Mouse (Mus musculus) right cerebral cortex, adult 2 months (tissue): Measurements from ENCODE around the gene Tas2r124.

Experiments
- DNase-seq, 2 experiments: peaks; one replicate each; pipeline ENCODE4 v3.0.0; 2021 to 2022; ENCODE audit warnings: low spot score in 2 of 2

Gene Tas2r124

DNA sequence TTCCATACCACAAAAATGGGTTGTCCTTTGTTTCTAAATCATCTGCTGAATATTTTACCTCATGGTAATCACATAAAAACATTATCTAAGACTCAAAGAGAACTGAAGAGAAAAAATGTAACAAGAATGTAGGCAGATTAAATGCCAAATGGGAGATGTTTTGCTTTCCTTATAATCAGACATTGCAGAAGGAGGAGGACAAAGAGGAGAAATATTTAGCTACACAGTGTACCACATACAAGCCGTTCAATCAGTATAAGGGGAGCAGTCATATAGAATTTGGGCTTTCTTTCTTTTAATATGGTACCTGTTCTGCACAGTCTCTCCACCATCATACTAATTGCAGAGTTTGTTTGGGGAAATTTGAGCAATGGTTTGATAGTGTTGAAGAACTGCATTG lies at the start of gene Tas2r124:
TSS of gene Tas2r124 (plus strand) at position 301 of the 400 bp plus-strand sequence.
- no peak for DNase-seq

DNA sequence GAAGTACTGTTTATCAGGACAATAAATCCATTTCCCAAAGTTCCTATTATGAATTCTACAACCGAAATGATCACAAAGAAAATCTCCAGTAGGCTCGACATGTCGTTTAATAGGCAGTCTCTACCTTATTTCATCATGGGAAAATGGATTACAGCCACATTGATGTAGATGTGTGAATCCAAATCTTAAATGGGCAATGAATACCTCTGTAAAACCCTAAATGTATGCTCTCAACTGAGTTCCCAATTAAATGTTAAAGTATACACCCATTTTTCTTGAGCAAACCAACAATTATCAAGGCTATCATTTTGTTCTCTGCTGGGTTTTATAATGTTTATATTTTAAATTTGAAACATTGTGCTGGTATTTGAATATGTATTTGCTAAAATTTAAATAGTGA lies 42.7 kb upstream of the Tas2r124 start, which contains the start of gene Tas2r122:
TSS of gene Tas2r122 (minus strand) at position 101 of the 400 bp plus-strand sequence.
- DNase-seq: no peak

DNA sequence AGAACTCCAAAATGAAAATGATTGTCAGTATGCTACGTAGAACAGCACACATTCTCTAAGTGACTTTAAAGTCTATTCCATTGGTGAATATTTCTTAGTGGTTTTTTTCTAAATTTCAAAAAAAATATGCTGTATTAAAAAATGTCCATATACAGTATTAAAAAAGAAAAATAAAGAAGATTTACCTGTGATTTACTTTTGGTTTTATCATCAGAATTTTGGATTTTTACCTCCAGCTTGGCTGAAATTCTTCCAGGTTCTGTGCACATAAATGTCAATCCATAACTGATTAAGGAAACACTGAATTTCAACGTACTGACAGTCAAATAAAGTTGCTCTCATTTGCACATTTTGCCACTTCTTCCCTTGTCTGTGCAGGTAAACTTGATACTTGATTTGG lies 16.6 kb upstream of the Tas2r124 start, which contains the start of gene Tas2r115:
TSS of gene Tas2r115 (minus strand) at position 101 of the 400 bp plus-strand sequence.
- no peak for DNase-seq

DNA sequence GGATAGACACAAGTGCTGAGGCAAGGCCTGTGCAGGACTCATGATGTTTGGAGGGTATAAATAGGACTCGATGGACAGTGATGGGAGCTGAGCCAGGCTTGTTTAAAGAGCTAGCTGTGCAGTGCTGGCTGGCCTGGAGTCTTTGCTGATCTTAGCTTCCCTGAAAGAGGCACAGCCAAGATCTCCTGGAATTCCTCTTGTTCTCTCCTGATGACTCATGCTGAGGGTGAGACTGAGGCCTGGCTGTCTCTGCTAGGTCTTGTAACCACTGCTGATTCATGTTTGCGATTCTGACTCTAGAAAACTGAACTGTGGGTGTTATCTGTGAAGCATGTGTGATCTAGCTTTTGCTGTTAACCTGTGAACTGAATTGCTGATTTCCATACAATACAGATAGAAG lies 4.3 kb upstream of the Tas2r124 start:
- no peak for DNase-seq

DNA sequence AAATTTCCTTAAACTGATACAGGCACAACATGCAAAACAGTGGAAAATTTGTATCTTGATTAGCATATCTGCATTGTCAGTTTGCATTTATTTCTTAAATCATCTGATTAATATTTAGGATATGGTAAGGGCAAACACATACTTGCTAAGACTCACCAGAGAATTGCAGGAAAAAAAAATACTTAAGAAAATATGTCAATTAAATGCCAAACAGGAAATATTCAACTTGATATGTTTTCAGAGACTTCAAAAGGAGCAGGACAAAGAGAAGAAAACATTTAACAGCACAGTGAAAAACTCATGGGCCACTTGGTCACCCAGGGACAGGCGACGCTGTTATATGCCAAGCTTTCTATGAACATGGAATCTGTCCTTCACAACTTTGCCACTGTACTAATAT lies 7.3 kb downstream of the Tas2r124 start, which contains the start of gene Tas2r102:
TSS of gene Tas2r102 (plus strand) at position 301 of the 400 bp plus-strand sequence.
- DNase-seq: no peak

DNA sequence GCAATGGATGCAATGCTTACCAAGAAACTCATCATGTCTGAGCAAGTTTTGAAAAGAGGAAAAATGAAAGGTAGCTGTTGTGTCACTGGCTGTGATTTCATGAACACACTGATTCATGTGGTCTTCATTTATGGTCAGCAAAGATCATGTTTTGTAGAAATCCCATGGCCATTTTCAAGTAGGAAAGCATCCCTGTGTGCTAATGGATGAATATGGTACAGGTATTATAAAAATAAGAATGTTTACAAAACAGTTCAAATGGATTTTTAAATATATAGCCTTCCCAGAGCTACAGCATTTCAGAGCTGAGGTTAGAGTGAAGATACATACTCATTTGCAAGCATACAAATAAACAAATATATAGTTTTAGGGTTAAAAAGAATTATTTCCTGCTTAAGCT lies 23.5 kb downstream of the Tas2r124 start, which contains the start of gene Tas2r136:
TSS of gene Tas2r136 (minus strand) at position 101 of the 400 bp plus-strand sequence.
- no peak for DNase-seq

DNA sequence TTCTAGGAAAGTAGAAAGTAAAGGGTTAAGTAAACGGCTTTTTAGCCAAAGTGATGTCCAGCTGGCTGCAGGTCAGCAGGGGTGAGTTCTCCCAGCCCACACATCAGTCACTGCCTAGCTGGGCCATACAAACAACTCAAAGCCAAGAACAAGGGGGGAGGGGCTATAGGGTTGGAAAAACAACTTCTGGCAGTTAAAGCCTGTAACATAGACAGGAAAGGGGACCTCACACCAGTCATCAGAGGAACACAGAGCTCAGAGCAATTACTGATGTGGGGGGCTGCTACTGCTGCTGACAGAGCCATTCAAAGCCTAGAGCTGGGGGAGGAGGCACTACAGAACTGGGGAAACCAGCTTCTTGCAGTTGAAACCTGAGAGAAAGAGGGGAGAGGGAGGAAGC lies 40.9 kb downstream of the Tas2r124 start:
- no peak for DNase-seq

DNA sequence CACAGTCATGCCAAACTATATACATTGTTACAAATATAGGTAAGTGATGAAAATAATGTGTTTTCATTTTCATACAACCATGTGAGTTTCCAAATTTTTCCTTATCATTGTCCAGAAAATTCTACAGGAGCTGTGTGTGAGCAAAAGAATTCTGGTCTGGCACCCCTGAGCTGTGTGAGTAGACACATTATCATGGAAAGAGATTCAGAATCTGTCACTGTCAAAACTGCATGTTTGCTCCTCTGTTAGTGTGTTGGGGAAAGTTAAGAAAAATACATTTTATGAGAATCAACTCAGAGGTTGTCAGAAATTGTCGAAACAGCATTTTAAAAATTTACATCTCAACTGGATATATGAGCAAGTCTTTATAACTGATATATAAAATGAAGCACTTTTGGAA lies 48.0 kb downstream of the Tas2r124 start, which contains the start of gene Tas2r117:
TSS of gene Tas2r117 (plus strand) at position 301 of the 400 bp plus-strand sequence.
- no peak for DNase-seq
